Mouse (Mus musculus) embryonic facial prominence, embryonic 10.5 days (tissue): ENCODE results near the gene Sept9. TPM values are rescaled to one million over a fixed set of nuclear protein-coding genes. Genes with fewer than 3 reads are reported as not detected.

ENCODE experiments used
- DNase-seq: peaks from one replicate; pipeline ENCODE4 v3.0.0-alpha.2; 2017; ENCODE audit warnings: low spot score
- H3K27ac ChIP-seq: fragments of 300-500 bp; sonication (generic); replicated peaks from 2 replicates; pipeline ENCODE4 v1.5.1; 2016; ENCODE audit warnings: mild to moderate bottlenecking
- H3K27me3 ChIP-seq: fragments of 300-500 bp; sonication (generic); replicated peaks from 2 replicates; pipeline ENCODE4 v1.6.1; 2016; ENCODE audit warnings: low read depth, mild to moderate bottlenecking; ENCODE audit not compliant: poor library complexity, severe bottlenecking
- H3K36me3 ChIP-seq: fragments of 300-500 bp; sonication (generic); replicated peaks from 2 replicates; pipeline ENCODE4 v1.6.1; 2016; ENCODE audit warnings: mild to moderate bottlenecking, moderate library complexity
- H3K4me1 ChIP-seq: fragments of 300-500 bp; sonication (generic); 2 replicates; pipeline ENCODE4 v1.6.1; 2016
- H3K4me3 ChIP-seq: fragments of 300-500 bp; sonication (generic); 2 replicates; pipeline ENCODE4 v1.5.1; 2016; ENCODE audit warnings: mild to moderate bottlenecking, moderate library complexity
- H3K9me3 ChIP-seq: fragments of 300-500 bp; sonication (generic); 2 replicates; pipeline ENCODE4 v1.6.1; 2016; ENCODE audit warnings: mild to moderate bottlenecking
- WGBS: fragments of 180-500 bp; shearing (Covaris S2); methylation state at CpG from one replicate; pipeline ENCODE4 v1.1.7; 2016; 5-methylcytosine and 5-hydroxymethylcytosine counted together
- polyA plus RNA-seq: library from polyadenylated mRNA; unstranded; fragments of >200 nt; fragmentation: Nextera tagmentation; extraction: Ambion mirVana; gene quantifications from 2 replicates; pipeline ENCODE4 v1.2.1, GENCODE M21; 2016

Gene Sept9
- polyA plus RNA-seq, 1 experiment from 2014 or later = 255 TPM

DNA sequence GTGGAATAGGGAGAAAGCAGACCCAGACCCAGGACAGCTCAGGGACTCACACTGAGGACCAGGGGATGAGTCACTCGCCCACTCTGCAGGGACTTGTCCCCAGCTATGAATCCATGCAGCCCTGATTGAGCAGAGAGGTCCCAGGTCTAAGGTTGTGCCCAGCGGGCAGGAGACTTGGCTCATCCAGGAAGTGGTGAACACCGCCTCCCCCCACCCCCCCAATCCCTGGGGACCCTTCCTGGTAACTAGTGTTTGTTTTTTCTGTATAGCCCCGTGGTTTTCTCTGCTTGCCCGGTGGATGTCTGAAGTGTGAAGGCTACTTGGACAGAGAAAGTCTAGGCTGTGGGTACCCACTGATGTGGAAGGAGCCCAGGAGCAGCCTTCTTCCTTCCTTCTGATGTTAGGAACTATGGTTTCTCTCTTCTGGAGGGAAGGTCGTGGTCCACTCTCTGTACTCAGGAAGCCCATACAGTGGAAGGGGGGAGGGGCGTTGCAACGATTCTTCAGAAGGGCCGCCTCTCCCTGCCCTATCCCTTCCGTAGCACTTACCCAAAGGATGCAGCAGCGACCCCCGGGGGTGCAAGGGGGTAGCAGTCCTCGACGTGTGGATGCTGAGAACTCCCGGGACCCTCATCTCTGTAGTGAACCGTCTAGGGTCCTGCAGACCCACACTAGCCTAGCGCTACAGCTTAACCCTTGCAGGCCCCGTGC lies 66.0 kb downstream of the Sept9 start:
- Histone ChIP-seq H3K4me3 (peak overlapping the region; percentile 88), H3K27ac (peak overlapping the region; percentile 96), H3K4me1 (peaks cover 91% of the 10 kb centered on the region), H3K9me3 (no peaks in the 10 kb centered on the region), H3K36me3 (peaks cover 6% of the 10 kb centered on the region), H3K27me3 (no peaks in the 10 kb centered on the region)
- DNase-seq = peak; percentile 86
- WGBS = 3% methylated on average over 18 of the region's 18 CpGs

DNA sequence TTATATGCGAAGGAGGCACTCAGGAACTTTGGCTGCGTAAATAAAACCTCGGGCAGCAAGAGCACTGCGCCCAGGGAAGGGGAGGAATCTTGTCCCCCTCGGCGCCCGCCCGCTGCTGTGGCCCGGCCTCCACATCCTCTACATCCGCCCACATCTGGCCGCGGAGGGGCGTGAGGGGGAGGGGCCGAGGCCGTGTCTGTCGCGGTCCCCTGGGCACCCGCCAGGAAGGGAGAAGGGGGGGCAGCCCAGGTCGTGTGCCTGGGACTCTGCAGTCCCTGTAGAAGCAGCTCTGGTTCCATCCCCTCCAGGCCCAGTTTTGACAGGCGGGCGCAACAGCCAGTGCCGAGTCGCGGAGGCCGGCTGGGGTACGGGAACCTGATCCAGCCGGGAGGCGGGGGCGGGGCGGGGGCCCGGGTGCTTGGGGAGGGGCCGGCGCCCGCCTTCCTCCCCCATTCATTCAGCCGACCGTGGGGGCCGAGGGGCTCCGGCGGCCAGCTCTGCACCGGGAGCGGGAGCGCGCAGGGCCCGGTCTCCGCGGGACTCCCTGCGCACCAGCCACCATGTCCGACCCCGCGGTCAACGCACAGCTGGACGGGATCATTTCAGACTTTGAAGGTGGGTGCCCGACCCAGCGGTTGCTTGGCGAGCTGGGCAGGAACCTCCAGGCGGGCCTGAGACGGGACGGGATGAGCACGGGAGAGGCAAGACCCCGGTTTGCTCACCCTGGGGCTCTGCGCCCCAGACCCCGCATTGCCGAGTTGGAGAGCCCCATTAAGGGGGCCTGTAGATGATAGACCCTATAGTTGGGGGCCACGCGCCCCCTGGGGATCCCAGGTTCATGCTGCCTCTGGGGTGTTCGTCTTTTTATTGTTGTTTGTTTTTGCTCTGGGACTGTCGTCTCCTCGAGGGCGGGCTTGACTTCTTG lies 66.8 kb downstream of the Sept9 start:
- Histone ChIP-seq H3K4me3 (peak overlapping the region; percentile 88), H3K27ac (peak overlapping the region; percentile 96), H3K36me3 (peaks cover 13% of the 10 kb centered on the region), H3K27me3 (no peaks in the 10 kb centered on the region), H3K9me3 (no peaks in the 10 kb centered on the region), H3K4me1 (peaks cover 94% of the 10 kb centered on the region)
- peak; percentile 97 for DNase-seq
- WGBS = under 1% methylated on average over 69 of the region's 69 CpGs

DNA sequence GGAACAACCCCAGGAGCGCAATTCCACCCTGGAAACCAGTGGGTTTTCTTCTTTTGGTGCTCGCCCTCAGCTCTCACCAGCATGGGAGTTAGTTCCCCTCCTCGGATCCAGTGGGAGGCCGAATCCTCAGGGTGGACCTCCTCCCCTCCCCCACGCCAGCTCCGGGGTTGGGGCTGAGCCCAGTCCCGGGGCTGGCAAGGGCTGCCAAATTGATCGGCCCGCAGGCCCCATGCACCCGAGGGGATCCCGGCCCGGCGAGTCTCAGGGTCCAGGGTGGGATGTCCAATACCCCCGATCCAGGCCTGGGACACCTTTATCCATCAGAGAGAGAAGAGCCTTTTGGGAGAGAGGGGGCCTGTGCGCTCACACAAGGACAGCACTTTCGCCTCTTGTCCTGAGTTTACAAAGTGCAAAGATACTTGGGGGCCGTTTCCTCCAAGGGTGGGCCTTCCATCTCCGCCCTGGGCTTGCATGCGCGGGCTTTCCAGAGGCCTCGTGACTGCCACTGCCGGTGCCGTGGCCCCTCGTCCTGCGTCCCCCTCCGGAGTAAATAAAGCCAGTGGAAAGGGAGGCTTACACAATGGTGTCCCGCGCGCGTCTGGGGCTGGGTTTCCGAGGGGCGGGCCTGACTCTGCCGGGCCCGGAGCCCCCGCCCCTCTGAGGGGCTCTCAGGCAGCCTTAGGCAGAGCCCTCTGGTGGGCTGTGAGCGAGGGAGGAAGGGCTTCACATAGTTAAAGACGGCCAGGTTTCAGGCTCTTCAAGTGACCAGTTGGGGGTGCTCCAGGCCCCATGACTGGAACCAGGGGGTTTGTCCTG lies 67.7 kb downstream of the Sept9 start:
- Histone ChIP-seq H3K4me3 (peak overlapping the region; percentile 88), H3K27ac (peak overlapping the region; percentile 96), H3K36me3 (peaks cover 22% of the 10 kb centered on the region), H3K9me3 (no peaks in the 10 kb centered on the region), H3K4me1 (peaks cover 95% of the 10 kb centered on the region), H3K27me3 (no peaks in the 10 kb centered on the region)
- peak; percentile 92 for DNase-seq
- under 1% methylated on average over 37 of the region's 37 CpGs for WGBS

DNA sequence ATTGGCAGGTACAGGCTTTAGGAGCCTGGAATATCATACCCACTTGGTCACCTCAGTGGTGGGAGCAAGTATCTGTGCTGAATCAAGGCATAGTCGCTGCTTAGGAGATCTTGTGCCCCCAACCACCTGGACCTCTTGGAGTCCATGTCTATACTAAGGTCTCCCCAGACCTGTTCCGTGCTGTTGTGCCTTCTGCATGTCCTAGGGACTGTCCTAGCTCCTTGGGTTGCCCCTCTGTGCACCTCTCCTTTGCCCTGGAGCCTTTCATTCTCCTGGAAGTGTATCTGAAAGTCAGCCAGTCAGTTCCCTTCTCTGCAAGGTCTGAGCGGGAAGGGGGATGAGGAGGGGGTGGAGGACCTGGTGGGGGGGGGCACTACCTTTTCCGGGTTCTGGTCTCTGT lies 68.4 kb downstream of the Sept9 start:
- H3K4me3 ChIP-seq = peak overlapping the region; percentile 88
- WGBS = 8% methylated on average over 4 of the region's 4 CpGs
- no peak for DNase-seq
- peaks cover 29% of the 10 kb centered on the region for H3K36me3 ChIP-seq
- H3K27me3 ChIP-seq = no peaks in the 10 kb centered on the region
- no peaks in the 10 kb centered on the region for H3K9me3 ChIP-seq
- peak overlapping the region; percentile 96 for H3K27ac ChIP-seq
- peaks cover 95% of the 10 kb centered on the region for H3K4me1 ChIP-seq

DNA sequence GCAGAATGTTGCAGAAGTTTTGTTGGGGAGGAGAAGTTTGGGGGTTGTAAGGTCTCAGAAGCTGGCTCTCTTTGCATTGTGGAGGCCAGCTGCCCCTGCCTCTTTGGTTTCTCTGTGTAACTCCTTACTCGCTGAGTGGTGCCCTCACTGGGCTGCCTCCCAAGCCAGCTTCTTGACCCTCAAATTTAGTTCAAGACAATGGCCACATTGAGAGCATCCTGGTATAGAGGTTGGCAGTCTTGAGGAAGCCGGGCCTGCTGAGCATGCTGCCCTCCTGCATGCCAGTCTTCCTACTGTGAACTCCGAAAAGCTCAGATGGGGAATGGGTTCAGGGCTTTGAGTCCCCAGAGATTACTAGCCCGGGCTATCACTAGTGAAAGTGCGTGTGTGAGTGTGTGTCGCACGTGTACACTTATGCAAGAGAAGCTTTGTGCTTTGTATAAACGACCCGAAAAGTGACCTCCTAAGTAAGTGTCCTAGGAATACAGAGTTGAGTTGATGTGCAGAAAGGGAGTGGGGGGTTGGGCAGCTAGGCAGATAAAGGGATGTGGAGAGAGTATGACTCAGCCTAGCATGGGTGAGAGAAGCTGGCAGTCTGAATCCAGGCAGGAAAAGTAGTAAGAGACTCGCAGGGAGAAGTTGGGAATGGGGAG lies 69.0 kb downstream of the Sept9 start:
- WGBS = 31% methylated on average over 10 of the region's 10 CpGs
- H3K9me3 ChIP-seq = no peaks in the 10 kb centered on the region
- H3K27me3 ChIP-seq = no peaks in the 10 kb centered on the region
- peak overlapping the region; percentile 96 for H3K27ac ChIP-seq
- peak overlapping the region; percentile 88 for H3K4me3 ChIP-seq
- H3K4me1 ChIP-seq = peaks cover 95% of the 10 kb centered on the region
- peaks cover 33% of the 10 kb centered on the region for H3K36me3 ChIP-seq
- DNase-seq = no peak

DNA sequence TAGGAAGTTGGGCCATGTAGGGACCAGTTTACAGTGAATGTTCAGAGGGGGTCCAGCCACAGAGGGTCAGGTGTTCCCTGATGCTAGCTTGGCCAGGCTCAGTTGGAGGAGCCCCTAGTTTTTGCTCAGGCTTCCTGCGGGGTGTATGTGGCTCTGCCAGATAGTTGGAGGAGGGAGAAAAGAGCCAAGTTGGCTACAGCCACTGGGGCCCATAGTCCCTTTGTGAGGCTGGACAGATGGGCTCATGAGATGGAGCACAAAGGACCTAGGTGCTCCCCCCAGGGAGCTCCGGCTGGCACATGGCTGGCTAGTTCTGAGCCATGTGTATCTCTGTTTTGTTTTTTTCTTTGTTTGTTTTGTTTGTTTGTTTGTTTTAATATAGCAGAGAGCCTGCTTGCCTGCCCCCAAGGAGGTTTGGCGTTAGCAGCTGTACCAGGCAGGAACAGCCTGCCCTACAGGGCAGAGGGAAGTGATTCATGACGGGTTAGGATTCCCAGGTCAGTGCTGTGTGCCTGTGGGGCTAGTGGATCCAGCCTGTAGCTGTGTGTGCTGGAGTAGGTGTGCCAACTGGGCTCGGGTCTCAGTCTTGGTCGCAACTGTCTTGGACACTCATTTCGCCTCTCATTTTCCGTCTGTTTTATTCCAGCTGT lies 69.7 kb downstream of the Sept9 start:
- no peaks in the 10 kb centered on the region for H3K9me3 ChIP-seq
- no peaks in the 10 kb centered on the region for H3K27me3 ChIP-seq
- H3K36me3 ChIP-seq = peaks cover 33% of the 10 kb centered on the region
- H3K4me3 ChIP-seq = peak overlapping the region; percentile 88
- peaks cover 95% of the 10 kb centered on the region for H3K4me1 ChIP-seq
- H3K27ac ChIP-seq = peak overlapping the region; percentile 96
- DNase-seq = no peak
- 56% methylated on average over 8 of the region's 8 CpGs for WGBS

DNA sequence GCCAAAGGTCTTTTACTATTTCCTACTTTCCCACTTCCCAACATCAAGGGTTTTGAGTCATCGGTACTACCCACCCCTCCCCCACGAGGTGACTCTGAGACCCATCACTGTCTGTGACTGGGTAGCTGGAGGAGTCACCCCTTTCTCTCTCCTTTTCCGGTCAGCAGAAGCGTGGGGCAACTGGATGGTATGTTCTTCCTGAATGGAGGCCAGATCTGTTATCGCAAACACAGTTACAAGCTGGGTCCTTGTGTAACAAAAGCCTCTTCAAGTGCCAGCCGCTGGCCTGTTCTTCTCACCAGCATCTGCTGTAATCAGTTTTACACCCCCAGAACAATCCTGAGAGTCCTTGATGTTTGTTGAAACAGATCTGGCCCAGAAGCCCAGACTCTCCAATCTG lies 70.5 kb downstream of the Sept9 start:
- peaks cover 95% of the 10 kb centered on the region for H3K4me1 ChIP-seq

DNA sequence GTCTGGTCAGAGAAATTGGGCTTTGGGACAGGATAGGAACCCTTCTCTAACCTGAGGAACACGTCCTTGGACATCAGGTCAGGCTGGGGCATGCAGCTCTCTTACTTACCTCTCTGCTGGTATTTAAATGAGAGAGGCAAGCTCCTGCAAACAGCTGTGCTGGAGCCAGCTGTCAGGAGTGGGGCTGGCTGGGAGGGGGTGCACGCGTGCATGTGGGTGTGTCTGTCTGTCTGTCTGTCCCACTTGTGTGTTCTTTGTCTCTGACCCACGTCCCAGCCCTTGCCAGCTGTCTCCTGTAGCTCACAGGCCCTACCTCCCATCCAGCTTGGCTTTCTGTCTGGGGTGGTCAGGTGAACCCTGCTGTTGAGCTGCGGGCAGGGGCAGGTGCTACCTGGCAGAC lies 75.5 kb downstream of the Sept9 start:
- no peaks in the 10 kb centered on the region for H3K9me3 ChIP-seq
- H3K27me3 ChIP-seq = no peaks in the 10 kb centered on the region
- H3K4me3 ChIP-seq = no peak overlapping the region
- DNase-seq = no peak
- H3K36me3 ChIP-seq = peaks cover 53% of the 10 kb centered on the region
- H3K27ac ChIP-seq = no peak overlapping the region; the same call in 1 of the 2 replicates
- H3K4me1 ChIP-seq = peaks cover 100% of the 10 kb centered on the region
- WGBS = 67% methylated on average over 5 of the region's 5 CpGs

More for the DNA sequence above, 70.5 kb downstream of the Sept9 start:
- 66% methylated on average over 6 of the region's 6 CpGs for WGBS
- DNase-seq = no peak
- peak overlapping the region; percentile 96 for H3K27ac ChIP-seq
- H3K36me3 ChIP-seq = peaks cover 35% of the 10 kb centered on the region
- peak overlapping the region; percentile 88 for H3K4me3 ChIP-seq
- no peaks in the 10 kb centered on the region for H3K9me3 ChIP-seq
- no peaks in the 10 kb centered on the region for H3K27me3 ChIP-seq

DNA sequence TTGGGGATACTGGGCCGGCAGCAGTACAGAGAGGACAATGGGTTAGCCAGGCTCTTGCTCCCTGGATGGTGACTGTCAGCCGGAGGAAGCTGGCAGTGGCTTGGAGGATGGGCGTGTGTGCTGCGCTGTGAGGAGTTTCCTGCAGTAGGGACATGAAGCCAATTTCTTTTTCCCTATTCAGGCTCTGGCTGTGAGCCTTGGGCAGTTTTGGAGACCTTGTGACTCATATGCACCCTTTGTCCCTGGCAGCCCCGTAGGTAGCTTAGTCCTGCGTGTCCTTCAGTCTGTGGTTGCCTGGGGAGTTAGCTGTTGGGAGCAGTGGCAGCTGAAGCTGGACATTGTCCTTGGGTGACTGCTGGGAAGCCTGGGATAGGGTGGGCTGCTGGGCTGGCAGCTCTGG lies 76.5 kb downstream of the Sept9 start:
- Histone ChIP-seq H3K27ac (0 out of 2 replicates have a peak overlapping the region, but pooled peaks have one; percentile 11), H3K9me3 (no peaks in the 10 kb centered on the region), H3K36me3 (peaks cover 44% of the 10 kb centered on the region), H3K27me3 (no peaks in the 10 kb centered on the region), H3K4me1 (peaks cover 100% of the 10 kb centered on the region), H3K4me3 (no peak overlapping the region)
- WGBS = 25% methylated on average over 6 of the region's 6 CpGs
- no peak for DNase-seq

DNA sequence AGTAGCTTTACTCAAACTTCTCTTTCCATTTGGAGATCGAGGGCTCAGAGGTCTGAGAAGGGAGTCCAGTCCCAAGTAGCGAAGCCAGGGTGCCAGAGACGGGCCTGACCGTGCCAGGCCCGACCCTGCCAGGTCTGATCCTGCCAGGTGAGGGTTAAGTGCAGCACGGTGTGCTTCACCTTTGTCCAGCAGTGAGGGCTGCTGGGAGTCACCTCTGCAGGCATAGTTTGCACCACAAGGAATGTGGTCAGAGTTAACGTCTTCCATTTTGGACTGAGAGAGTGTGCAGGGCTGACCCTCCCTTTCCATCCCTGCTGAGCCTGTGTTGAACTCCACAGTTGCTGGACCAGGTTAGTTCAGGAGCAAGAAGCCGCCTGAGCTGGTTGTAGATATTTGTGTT lies 77.5 kb downstream of the Sept9 start:
- no peaks in the 10 kb centered on the region for H3K9me3 ChIP-seq
- H3K36me3 ChIP-seq = peaks cover 35% of the 10 kb centered on the region
- peaks cover 100% of the 10 kb centered on the region for H3K4me1 ChIP-seq
- no peak overlapping the region for H3K4me3 ChIP-seq
- WGBS = 65% methylated on average over 8 of the region's 8 CpGs
- DNase-seq = no peak
- H3K27me3 ChIP-seq = no peaks in the 10 kb centered on the region
- no peak overlapping the region for H3K27ac ChIP-seq

DNA sequence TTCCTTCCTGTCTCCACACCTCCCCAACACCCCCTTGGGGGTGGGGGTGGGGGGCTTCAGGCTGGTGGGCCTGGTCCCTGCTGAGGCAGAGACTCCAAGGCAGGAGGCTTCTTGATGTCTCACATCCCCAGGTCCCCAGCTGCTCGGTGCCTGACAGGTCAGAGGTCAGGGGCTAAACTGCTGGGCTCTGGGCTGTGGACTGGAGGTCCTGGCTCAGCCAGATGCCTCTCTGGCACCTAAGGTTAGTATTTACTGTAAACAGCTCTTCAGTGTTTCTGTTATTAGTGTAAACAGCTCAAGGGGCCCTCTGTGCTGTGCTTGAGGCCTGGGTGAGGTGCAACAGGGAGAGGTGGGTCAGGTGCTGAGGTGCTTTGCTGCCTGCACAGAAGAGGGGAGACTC lies 78.7 kb downstream of the Sept9 start:
- DNase-seq = peak; percentile 46
- H3K4me1 ChIP-seq = peaks cover 100% of the 10 kb centered on the region
- H3K27ac ChIP-seq = peak overlapping the region; percentile 68
- H3K27me3 ChIP-seq = no peaks in the 10 kb centered on the region
- H3K9me3 ChIP-seq = no peaks in the 10 kb centered on the region
- H3K4me3 ChIP-seq = peak overlapping the region; percentile 8; the same call in 1 of the 2 replicates
- H3K36me3 ChIP-seq = peaks cover 34% of the 10 kb centered on the region
- WGBS = 7% methylated on average over 1 of the region's 1 CpGs
